Mouse (Mus musculus): ENCODE measurements around the gene Slfn14. TPM values are rescaled to one million over a fixed set of nuclear protein-coding genes. Genes with fewer than 3 reads are reported as not detected.
A peak's percentile ranks its signal among the peaks of the same experiment; 100 is the strongest.

The Slfn14 gene
- polyA plus RNA-seq, 1 experiment, result not detected

DNA sequence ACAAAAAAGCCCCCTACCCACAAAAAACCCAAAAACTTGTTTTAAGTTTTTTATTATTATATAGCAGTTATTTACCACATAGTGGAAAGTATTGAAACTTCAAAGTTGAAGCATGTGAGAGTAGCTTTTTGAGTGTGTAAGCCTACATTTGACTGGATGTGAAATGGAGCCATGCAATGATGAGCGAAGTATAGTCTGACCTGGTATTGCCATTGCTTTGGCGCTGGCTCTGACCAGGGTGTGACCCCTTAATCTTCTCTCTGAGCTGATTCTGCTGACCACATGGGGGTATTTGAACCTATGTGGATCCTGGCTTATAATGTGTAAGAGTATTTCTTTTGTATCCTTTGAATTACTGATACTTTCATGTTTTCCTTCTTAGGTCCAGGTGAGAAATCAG lies 7.6 kb upstream of the Slfn14 start:
- no peak overlapping the region for H3K27ac ChIP-seq (replicated peaks; ENCODE audit: low read depth, low read length)
- no peaks in the 10 kb centered on the region; the same call in 1 of the 2 replicates for H3K4me1 ChIP-seq (ENCODE audit: control insufficient read depth, insufficient read depth, insufficient read length, low read length)
- no peak overlapping the region for H3K4me3 ChIP-seq (ENCODE audit: insufficient read depth, low read depth, low read length)

GRCm38 (mm10) chr11:83293182-83293581 lies 6.7 kb upstream of the Slfn14 start:
- no peak overlapping the region for H3K27ac ChIP-seq (replicated peaks; ENCODE audit: low read depth, low read length)
- no peak overlapping the region for H3K4me3 ChIP-seq (ENCODE audit: insufficient read depth, low read depth, low read length)
- H3K4me1 ChIP-seq (ENCODE audit: control insufficient read depth, insufficient read depth, insufficient read length, low read length), result no peaks in the 10 kb centered on the region; the same call in 1 of the 2 replicates

DNA sequence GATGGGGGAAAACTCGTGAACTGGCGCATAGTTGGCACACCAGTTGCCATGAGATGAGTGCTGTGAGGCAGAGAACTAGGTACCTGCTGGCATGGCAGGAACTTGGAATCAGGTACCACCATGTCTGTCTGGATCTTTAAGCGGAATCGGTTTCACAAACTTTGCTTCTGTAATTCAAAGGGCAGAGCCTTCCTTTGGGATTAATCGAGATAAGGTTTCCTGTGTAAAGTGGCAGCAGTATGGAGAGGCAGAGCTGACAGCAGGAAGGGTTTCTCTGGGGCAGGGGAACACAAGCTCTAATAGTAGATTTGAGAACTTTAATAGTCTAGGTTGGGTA lies 5.7 kb upstream of the Slfn14 start:
- Histone ChIP-seq H3K27ac (replicated peaks; ENCODE audit: low read depth, low read length) (peak overlapping the region; percentile 53; the same call in 1 of the 2 replicates), H3K4me1 (ENCODE audit: control insufficient read depth, insufficient read depth, insufficient read length, low read length) (no peaks in the 10 kb centered on the region; the same call in 1 of the 2 replicates), H3K4me3 (ENCODE audit: insufficient read depth, low read depth, low read length) (peak overlapping the region; percentile 61)

GRCm38 (mm10) chr11:83291375-83292250 lies 5.1 kb upstream of the Slfn14 start:
- Histone ChIP-seq H3K4me1 (ENCODE audit: control insufficient read depth, insufficient read depth, insufficient read length, low read length) (no peaks in the 10 kb centered on the region; the same call in 1 of the 2 replicates), H3K27ac (replicated peaks; ENCODE audit: low read depth, low read length) (peak overlapping the region; percentile 53), H3K4me3 (ENCODE audit: insufficient read depth, low read depth, low read length) (peak overlapping the region; percentile 61)

DNA sequence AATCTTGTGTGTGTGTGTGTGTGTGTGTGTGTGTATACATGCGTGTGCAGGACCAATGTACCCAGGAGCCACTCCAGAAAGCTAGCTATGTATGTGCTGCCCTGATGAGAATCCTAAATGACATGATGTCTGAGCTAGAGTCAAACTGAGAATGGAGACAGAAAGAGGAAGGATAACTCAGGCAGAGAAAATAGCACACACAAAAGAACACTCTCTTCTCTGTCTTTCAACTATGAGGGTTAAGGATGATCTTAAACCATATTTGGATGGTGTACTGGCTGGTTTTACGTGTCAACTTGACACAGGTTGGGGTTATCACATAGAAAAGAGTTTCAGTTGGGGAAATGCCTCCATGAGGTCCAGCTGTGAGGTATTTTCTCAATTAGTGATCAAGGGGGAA lies 3.1 kb upstream of the Slfn14 start:
- Histone ChIP-seq H3K27ac (replicated peaks; ENCODE audit: low read depth, low read length) (no peak overlapping the region), H3K4me3 (ENCODE audit: insufficient read depth, low read depth, low read length) (no peak overlapping the region), H3K4me1 (ENCODE audit: control insufficient read depth, insufficient read depth, insufficient read length, low read length) (no peaks in the 10 kb centered on the region; the same call in 1 of the 2 replicates)

DNA sequence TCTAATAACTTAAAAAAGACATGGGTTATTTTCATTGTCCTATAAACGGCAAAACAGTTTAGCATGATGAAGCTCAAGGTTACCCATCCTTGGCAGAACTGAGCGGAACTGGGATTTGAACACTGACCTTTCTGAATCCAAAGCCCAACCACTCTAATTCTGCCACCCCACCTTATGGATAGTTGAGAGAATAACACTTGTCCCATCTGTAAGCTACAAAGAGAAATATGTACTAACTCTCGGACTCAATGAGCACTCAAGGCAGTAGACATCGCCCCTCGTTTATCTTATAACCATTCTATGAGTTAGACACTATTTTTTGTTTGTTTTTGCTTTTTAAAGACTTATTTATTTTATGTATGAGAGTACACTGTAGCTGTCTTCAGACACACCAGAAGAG lies 2.5 kb upstream of the Slfn14 start:
- no peak overlapping the region for H3K27ac ChIP-seq (replicated peaks; ENCODE audit: low read depth, low read length)
- H3K4me3 ChIP-seq (ENCODE audit: insufficient read depth, low read depth, low read length), result no peak overlapping the region
- no peaks in the 10 kb centered on the region; the same call in 1 of the 2 replicates for H3K4me1 ChIP-seq (ENCODE audit: control insufficient read depth, insufficient read depth, insufficient read length, low read length)

DNA sequence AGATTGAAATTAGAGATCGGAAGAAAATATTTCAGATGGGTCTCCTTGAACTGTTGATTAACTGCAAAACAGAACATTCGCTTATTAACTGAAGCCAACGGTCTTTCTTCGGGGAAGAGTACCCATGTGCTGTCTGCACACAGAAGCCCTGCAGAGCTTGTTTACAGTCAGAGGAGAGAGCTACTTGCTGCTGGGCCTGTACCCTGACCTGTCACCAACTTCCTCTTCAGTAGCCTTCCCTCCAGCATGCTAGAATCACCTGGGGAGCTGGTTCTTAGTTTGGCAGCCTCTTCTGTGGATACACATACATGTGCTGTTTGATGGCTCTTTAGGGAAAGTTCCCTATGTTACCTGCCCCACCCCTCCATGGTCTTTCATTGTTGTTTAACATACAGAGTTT lies 899 bp downstream of the Slfn14 start:
- Histone ChIP-seq H3K4me1 (ENCODE audit: control insufficient read depth, insufficient read depth, insufficient read length, low read length) (no peaks in the 10 kb centered on the region), H3K4me3 (ENCODE audit: insufficient read depth, low read depth, low read length) (no peak overlapping the region), H3K27ac (replicated peaks; ENCODE audit: low read depth, low read length) (no peak overlapping the region)

DNA sequence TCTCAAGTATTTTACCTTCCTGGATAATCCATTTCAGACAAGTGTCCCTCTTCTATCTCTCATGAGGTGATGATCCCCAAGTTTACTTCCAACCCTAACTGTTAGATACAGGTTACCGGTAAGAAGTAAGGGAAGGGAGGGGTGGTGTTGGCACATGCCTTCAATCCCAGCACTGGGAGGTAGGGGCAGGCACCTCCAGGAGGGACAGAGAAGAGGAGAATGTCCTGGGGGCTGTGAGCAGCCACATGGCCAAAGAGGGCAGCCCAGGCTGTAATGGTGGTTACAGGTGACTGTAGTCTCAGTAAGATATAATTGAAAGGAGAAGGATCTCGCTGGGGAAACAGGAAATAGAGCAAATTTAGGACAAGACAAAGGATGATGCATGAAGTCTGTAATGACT lies 4.4 kb downstream of the Slfn14 start:
- Histone ChIP-seq H3K4me1 (ENCODE audit: control insufficient read depth, insufficient read depth, insufficient read length, low read length) (no peaks in the 10 kb centered on the region), H3K27ac (replicated peaks; ENCODE audit: low read depth, low read length) (no peak overlapping the region), H3K4me3 (ENCODE audit: insufficient read depth, low read depth, low read length) (no peak overlapping the region)

DNA sequence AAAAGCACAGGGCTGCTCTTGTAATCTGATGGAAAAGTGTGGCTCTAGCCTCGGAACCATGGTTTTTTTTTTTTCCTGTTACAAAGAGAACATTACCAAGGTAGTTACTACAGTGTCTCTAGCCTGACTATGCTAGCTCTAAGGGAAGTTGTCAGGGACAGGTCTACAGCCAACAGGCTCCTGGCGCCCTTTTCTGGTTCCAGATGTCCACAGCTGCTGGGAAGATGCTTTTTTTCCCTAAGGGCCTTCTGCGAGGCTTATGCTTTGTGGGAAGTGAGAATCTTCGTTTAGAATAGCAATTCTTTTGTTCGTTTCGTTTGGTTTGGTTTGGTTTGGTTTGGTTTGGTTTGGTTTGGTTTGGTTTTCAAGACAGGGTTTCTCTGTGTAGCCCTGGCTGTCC lies 6.8 kb downstream of the Slfn14 start:
- no peak overlapping the region for H3K4me3 ChIP-seq (ENCODE audit: insufficient read depth, low read depth, low read length)
- H3K27ac ChIP-seq (replicated peaks; ENCODE audit: low read depth, low read length), result no peak overlapping the region
- H3K4me1 ChIP-seq (ENCODE audit: control insufficient read depth, insufficient read depth, insufficient read length, low read length), result no peaks in the 10 kb centered on the region

- Histone ChIP-seq H3K4me1 (ENCODE audit: control insufficient read depth, insufficient read depth, insufficient read length, low read length) (no peaks in the 10 kb centered on the region), H3K4me3 (ENCODE audit: insufficient read depth, low read depth, low read length) (no peak overlapping the region), H3K27ac (replicated peaks; ENCODE audit: low read depth, low read length) (no peak overlapping the region)
Measured at GRCm38 (mm10) chr11:83279024-83279423, 7.5 kb downstream of the Slfn14 start.

DNA sequence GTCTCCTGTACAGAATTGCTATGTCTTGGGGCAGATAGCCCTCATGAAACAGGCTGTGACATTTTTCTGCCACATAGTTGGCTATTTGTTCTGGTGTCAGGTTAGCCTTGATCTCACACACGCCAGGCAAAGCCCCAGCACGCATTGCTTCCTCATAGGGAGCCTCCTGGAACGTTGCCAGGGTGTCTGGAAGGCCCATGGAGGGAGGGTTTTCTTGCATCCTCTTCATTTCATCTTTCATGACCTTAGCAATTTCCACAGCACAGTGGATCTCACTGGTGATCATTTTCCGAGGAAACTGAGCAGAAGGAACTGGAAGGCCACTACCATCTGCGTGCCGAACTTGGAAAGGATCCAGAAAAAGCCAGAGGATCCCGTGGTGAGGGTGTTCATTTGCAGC lies 10.3 kb downstream of the Slfn14 start:
- H3K4me3 ChIP-seq (ENCODE audit: insufficient read depth, low read depth, low read length), result no peak overlapping the region
- no peak overlapping the region for H3K27ac ChIP-seq (replicated peaks; ENCODE audit: low read depth, low read length)
- H3K4me1 ChIP-seq (ENCODE audit: control insufficient read depth, insufficient read depth, insufficient read length, low read length), result no peaks in the 10 kb centered on the region

GRCm38 (mm10) chr11:83271951-83272843 lies 14.3 kb downstream of the Slfn14 start:
- H3K27ac ChIP-seq (replicated peaks; ENCODE audit: low read depth, low read length), result no peak overlapping the region

DNA sequence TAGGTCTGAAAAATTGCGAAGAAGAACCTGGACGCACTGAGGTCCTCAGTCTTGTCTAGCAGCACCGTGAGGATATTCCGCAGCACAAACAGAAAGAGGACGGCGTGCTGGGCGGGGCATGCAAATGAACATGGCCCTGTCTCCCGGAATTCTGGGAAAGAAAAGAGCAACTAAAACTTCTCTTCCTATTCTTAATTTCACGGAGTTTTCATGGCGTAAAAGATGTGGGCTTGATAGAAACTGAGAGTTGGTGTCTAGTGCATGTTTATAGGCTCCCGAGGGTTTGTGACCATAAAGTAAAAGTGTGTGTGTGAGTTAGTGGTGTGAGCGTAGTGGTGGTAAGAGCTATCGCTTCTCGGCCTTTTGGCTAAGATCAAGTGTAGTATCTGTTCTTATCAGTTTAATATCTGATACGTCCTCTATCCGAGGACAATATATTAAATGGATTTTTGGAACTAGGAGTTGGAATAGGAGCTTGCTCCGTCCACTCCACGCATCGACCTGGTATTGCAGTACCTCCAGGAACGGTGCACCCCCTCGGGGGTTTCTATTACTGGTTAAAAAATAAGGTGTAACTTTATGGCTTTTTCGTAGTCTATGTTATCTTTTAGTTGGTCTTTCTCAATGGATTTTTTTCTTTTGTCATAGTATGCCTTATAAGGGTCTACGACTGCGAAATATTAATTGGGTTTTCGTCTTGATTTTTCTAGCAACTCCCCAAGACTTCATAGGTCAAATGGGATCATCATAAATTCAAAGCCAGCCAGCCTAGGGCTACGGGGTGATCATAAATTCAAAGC lies 15.2 kb downstream of the Slfn14 start:
- peak overlapping the region; percentile 70 for H3K27ac ChIP-seq (replicated peaks; ENCODE audit: low read depth, low read length)
- no peaks in the 10 kb centered on the region for H3K4me1 ChIP-seq (ENCODE audit: control insufficient read depth, insufficient read depth, insufficient read length, low read length)
- H3K4me3 ChIP-seq (ENCODE audit: insufficient read depth, low read depth, low read length), result peak overlapping the region; percentile 83

More at GRCm38 (mm10) chr11:83271951-83272843, 14.3 kb downstream of the Slfn14 start:
- Histone ChIP-seq H3K4me1 (ENCODE audit: control insufficient read depth, insufficient read depth, insufficient read length, low read length) (no peaks in the 10 kb centered on the region), H3K4me3 (ENCODE audit: insufficient read depth, low read depth, low read length) (no peak overlapping the region)

DNA sequence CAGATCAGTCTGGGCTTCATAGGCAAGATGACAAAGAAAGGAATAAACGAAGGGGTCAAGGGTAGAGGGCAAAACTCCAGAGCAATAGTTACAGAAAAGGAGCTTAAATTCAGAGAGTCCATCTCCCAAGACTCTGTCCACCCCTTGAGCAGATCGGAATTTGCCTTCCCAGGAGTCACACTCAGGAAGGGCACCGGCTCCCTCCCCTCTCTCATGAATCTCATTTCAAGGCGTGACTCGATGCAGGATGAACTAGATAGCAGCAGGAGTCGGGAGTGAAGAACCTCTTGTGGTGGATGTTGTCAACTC lies 15.7 kb downstream of the Slfn14 start:
- no peaks in the 10 kb centered on the region for H3K4me1 ChIP-seq (ENCODE audit: control insufficient read depth, insufficient read depth, insufficient read length, low read length)
- H3K27ac ChIP-seq (replicated peaks; ENCODE audit: low read depth, low read length), result no peak overlapping the region
- peak overlapping the region; percentile 83 for H3K4me3 ChIP-seq (ENCODE audit: insufficient read depth, low read depth, low read length)

GRCm38 (mm10) chr11:83263146-83263545 lies 23.4 kb downstream of the Slfn14 start:
- H3K27ac ChIP-seq (replicated peaks; ENCODE audit: low read depth, low read length), result no peak overlapping the region
- H3K4me1 ChIP-seq (ENCODE audit: control insufficient read depth, insufficient read depth, insufficient read length, low read length), result no peaks in the 10 kb centered on the region
- H3K4me3 ChIP-seq (ENCODE audit: insufficient read depth, low read depth, low read length), result no peak overlapping the region

All from brown adipose tissue, adult 24 weeks (tissue).